Mouse (Mus musculus) gastrocnemius, postnatal 25 days (tissue): ENCODE data around the gene Dnal4. TPM values are rescaled to one million over a fixed set of nuclear protein-coding genes. Genes with fewer than 3 reads are reported as not detected.

Source experiments
- DNase-seq: peaks from one replicate; pipeline ENCODE4 v3.0.0; 2022
- total RNA-seq, 2 experiments: library from RNA; stranded (reverse); gene quantifications; 1 replicate in 1 of 2; 2 replicates in 1 of 2; pipeline ENCODE4 v1.2.3; 2021

Dnal4 gene
- total RNA-seq, 2 experiments from 2014 or later: 5.9 to 6.1 TPM

DNA sequence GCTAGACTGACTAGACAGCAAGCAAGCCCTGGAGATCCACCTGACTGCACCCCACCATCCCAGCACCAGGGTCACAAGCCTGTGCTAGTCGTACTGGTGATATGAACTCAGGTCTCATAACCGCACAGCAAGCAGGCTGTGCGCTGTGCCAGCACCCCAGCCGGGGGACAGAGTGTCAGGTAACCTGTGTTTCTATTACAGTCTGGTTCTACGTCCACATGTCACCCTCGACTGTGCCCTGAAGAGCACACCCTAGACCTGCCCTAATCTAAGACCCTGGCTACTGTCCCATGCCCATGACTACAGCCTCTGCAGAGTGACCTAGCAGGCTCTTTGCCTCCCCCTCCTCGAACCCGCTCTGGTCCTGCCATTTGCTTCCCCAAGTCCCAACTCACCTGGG, 44.5 kb downstream of the Dnal4 start:
- DNase-seq: peak; percentile 58

GRCm38 (mm10) chr15:79731554-79731953, 46.1 kb downstream of the Dnal4 start:
- DNase-seq: no peak

GRCm38 (mm10) chr15:79728731-79729388, 48.8 kb downstream of the Dnal4 start:
- DNase-seq: no peak

GRCm38 (mm10) chr15:79728311-79728710, 49.3 kb downstream of the Dnal4 start:
- no peak for DNase-seq

DNA sequence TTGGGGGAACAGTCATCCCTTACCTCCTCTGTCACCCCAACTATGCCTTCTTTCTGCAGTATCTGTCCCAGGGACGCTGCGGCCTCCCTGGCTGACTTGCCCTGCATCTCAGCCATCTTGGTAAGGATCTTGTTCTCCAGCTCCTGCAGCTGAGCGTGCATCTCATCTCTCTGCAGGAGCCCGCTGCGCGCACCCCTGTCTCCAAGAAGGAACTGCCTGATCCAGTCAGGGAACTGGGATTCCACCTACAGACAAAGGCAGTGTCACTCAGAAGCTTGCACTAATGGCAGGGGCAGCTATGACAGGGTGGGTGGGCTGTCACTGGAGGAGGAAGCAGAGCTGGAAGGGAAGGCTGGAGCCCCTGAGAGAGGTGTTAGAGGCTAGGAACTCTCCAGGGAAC, 49.8 kb downstream of the Dnal4 start:
- DNase-seq: no peak

DNA sequence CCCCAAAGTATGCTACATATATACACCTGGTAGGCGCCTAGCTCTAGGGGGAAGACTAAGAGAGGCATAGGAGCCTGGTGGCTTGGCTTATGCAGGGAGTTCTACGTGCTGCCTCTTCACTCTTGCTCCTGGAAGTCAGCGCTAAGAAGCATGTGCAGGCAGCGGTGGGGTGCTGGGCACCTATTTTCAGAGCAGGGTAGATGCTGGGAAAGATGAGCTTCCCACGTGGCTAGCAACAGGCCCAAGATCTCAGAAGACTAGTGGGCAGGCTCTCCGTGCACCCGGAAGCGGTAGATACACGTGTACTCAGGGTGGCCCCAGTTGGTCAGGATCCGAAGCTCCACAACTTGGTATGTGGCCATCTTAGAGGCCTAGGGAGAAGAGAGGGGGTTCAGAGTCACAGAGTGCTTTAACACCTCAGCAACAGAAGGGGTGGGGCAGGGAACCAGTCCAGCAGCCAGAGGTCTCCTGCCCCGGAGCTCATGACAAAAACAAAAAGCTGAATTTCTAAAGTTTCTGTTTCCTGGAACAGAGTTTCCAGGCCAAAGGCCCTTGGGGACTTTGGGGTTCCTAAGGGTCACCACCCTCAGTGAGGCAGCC, 52.4 kb downstream of the Dnal4 start:
- DNase-seq: peak; percentile 51

DNA sequence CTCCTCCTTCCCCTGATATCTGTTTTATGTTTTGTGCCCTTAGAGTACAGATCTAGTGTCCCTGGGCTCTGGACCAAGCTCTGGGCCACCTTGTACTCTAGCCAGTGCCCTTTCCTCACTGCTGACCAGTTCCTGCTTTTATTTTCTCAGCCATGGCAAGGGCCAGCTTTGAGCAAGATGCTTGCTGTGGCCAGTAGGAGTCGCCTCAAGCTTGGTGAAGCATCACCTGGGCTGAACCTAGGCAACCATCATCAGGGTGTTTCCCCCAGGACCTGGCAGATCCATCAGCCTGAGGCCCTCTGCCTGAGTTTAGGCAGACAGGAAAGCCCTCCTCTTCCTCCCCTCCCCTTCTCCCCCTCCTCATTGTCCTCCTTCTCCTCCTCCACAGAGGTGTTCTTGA, 54.2 kb downstream of the Dnal4 start:
- DNase-seq: peak; percentile 62

DNA sequence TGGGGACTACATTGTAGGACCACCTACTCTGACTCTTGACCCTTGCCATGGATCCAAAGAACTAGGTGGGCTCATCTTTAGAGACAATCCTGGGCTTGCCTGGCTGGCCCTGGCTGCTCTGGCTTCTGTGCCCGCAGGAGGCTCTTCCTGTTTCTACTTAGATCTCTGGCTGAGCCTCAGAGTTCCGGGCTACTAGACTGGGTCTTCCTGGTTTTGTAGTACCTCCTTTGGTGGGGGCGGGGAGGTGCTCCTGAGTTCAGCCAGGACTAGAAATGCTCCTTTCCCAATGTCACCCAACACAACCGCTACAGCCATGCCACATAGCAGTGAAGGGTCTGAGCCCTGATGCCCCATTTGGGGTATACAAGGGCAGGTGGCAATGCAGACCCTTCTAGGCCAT, 56.9 kb downstream of the Dnal4 start:
- DNase-seq: no peak

DNA sequence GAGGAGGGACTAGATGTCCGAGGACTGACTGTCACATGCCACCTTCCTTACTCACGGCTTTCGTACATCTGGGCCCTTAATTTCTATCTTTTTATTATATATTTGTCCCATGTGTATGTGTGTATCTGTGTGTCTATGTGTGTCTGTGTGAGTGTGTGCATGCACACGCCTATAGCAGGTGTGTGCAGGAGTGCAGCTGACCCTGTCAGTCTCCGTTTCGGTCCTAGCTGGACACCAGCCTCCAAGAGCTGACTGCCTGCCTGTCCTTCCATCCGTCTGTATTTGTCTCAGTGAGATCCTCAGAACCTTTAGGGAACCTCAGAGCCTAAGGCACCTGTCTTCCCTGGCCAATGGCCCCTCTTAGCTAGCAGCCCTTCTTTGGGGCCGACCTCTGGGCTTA, 57.4 kb downstream of the Dnal4 start:
- no peak for DNase-seq

- DNase-seq: no peak
These were observed 60.9 kb downstream of the Dnal4 start for GRCm38 (mm10) chr15:79716710-79717109.

GRCm38 (mm10) chr15:79715646-79716045, 62.0 kb downstream of the Dnal4 start:
- DNase-seq: no peak

Other genes starting within 250 kb of the Dnal4 start
- 10 to 100 TPM; 65.3 to 72.8 TPM for gene Ddx17, start 231.1 kb downstream of the Dnal4 start, total RNA-seq
- gene Dmc1, start 172.7 kb downstream of the Dnal4 start, total RNA-seq: not detected
- under 1 TPM; 0.41 to 0.48 TPM for gene Fam227a, start 118.9 kb downstream of the Dnal4 start, total RNA-seq
- 10 to 100 TPM; 14.3 to 15.8 TPM for gene Cby1, start 118.7 kb downstream of the Dnal4 start, total RNA-seq
- gene Tomm22, start 107.0 kb downstream of the Dnal4 start, total RNA-seq: 10 to 100 TPM; 67.1 to 72.6 TPM
- gene Josd1, start 89.9 kb downstream of the Dnal4 start, total RNA-seq: 10 to 100 TPM; 12.1 to 16.0 TPM
- 10 to 100 TPM; 20.4 to 21.7 TPM for gene Gtpbp1, start 87.0 kb downstream of the Dnal4 start, total RNA-seq
- 10 to 100 TPM; 70.7 to 76.5 TPM for gene Sun2, start 35.3 kb downstream of the Dnal4 start, total RNA-seq
- 1 to 10 TPM in 1 of 2 experiments, under 1 TPM in 1; 0.72 to 1.0 TPM for gene Nptxr, start 26.9 kb upstream of the Dnal4 start, total RNA-seq
- gene Npcd, start 56.4 kb upstream of the Dnal4 start, total RNA-seq: under 1 TPM in 1 of 2 experiments, not detected in 1; 0.61 TPM
- gene Cbx6, start 56.8 kb upstream of the Dnal4 start, total RNA-seq: 10 to 100 TPM; 12.5 to 14.6 TPM
- gene Apobec3, start 113.8 kb upstream of the Dnal4 start, total RNA-seq: 1 to 10 TPM; 2.3 to 4.0 TPM
- 10 to 100 TPM in 1 of 2 experiments, 1 to 10 TPM in 1; 8.6 to 11.1 TPM for gene Cbx7, start 193.3 kb upstream of the Dnal4 start, total RNA-seq
- 10 to 100 TPM; 13.9 to 16.7 TPM for gene Pdgfb, start 237.1 kb upstream of the Dnal4 start, total RNA-seq